Mouse (Mus musculus) thymus, adult 2 months (tissue): Measurements from ENCODE around the gene Pigh.

Source experiments
- CTCF ChIP-seq: fragments of 200-500 bp; IDR thresholded peaks from 2 replicates; pipeline ENCODE4 v1.5.1; 2012; ENCODE audit warnings: mild to moderate bottlenecking, control low read depth, low read length, moderate library complexity, borderline replicate concordance; ENCODE audit not compliant: control insufficient read depth, poor library complexity, insufficient read depth; ENCODE audit errors: extremely low read depth
- POLR2A ChIP-seq: fragments of 200-500 bp; IDR thresholded peaks from 2 replicates; pipeline ENCODE4 v1.6.1; 2012; ENCODE audit warnings: mild to moderate bottlenecking, low read length, control low read depth, moderate library complexity; ENCODE audit not compliant: control insufficient read depth, poor library complexity, insufficient read depth; ENCODE audit errors: extremely low read depth

GRCm38 (mm10) chr12:79138999-79139398 lies 49.5 kb upstream of the Pigh start:
- TF ChIP-seq POLR2A = no peak
- no peak for TF ChIP-seq CTCF
